Mouse (Mus musculus): ENCODE measurements around the gene Slc48a1.

- no peak for TF ChIP-seq CTCF (IDR thresholded peaks at IDR 0.05; ENCODE audit: insufficient read depth, low read depth, low read length)
- no peak for TF ChIP-seq POLR2A (IDR thresholded peaks at IDR 0.05; ENCODE audit: insufficient read depth, low read depth, low read length)
These were observed 35.3 kb downstream of the Slc48a1 start for GRCm38 (mm10) chr15:97813452-97814204.
